Mouse (Mus musculus): Measurements from ENCODE around the gene Rasal1.

Gene Rasal1

GRCm38 (mm10) chr5:120679676-120680555 is 31.3 kb downstream of the Rasal1 start:
- in situ Hi-C loops (cut with MboI; ENCODE audit: low pct_unique_long_range_greater_than_20kb in 1 of 2, low sequenced_read_pairs in 2 of 2, unreplicated experiment in 1 of 2) = loop anchor here in 1 of 2 experiments (5.0 kb wide), 1 partner anchor 32 kb away; the partner anchor contains the start of gene Dtx1

GRCm38 (mm10) chr5:120680918-120681317 is 32.3 kb downstream of the Rasal1 start:
- in situ Hi-C loops (cut with MboI; ENCODE audit: low pct_unique_long_range_greater_than_20kb in 1 of 2, low sequenced_read_pairs in 2 of 2, unreplicated experiment in 1 of 2) = no loop called here

GRCm38 (mm10) chr5:120682982-120683771 is 34.6 kb downstream of the Rasal1 start:
- in situ Hi-C loops (cut with MboI; ENCODE audit: low pct_unique_long_range_greater_than_20kb in 1 of 2, low sequenced_read_pairs in 2 of 2, unreplicated experiment in 1 of 2) = no loop called here

GRCm38 (mm10) chr5:120685678-120686077 is 37.1 kb downstream of the Rasal1 start:
- in situ Hi-C loops (cut with MboI; ENCODE audit: low pct_unique_long_range_greater_than_20kb in 1 of 2, low sequenced_read_pairs in 2 of 2, unreplicated experiment in 1 of 2) = no loop called here

- in situ Hi-C loops (cut with MboI; ENCODE audit: low pct_unique_long_range_greater_than_20kb in 1 of 2, low sequenced_read_pairs in 2 of 2, unreplicated experiment in 1 of 2) = no loop called here
Measured at GRCm38 (mm10) chr5:120686749-120687483, 38.3 kb downstream of the Rasal1 start.

- in situ Hi-C loops (cut with MboI; ENCODE audit: low pct_unique_long_range_greater_than_20kb in 1 of 2, low sequenced_read_pairs in 2 of 2, unreplicated experiment in 1 of 2) = no loop called here
Measured at GRCm38 (mm10) chr5:120687484-120687851, 38.9 kb downstream of the Rasal1 start.

GRCm38 (mm10) chr5:120687897-120688296 is 39.3 kb downstream of the Rasal1 start:
- in situ Hi-C loops (cut with MboI; ENCODE audit: low pct_unique_long_range_greater_than_20kb in 1 of 2, low sequenced_read_pairs in 2 of 2, unreplicated experiment in 1 of 2) = no loop called here

- in situ Hi-C loops (cut with MboI; ENCODE audit: low pct_unique_long_range_greater_than_20kb in 1 of 2, low sequenced_read_pairs in 2 of 2, unreplicated experiment in 1 of 2) = no loop called here
Measured at GRCm38 (mm10) chr5:120688434-120688833, 39.8 kb downstream of the Rasal1 start.

- in situ Hi-C loops (cut with MboI; ENCODE audit: low pct_unique_long_range_greater_than_20kb in 1 of 2, low sequenced_read_pairs in 2 of 2, unreplicated experiment in 1 of 2) = no loop called here
Measured at GRCm38 (mm10) chr5:120690417-120690816, 41.8 kb downstream of the Rasal1 start.

GRCm38 (mm10) chr5:120692034-120692433 is 43.4 kb downstream of the Rasal1 start:
- in situ Hi-C loops (cut with MboI; ENCODE audit: low pct_unique_long_range_greater_than_20kb in 1 of 2, low sequenced_read_pairs in 2 of 2, unreplicated experiment in 1 of 2) = no loop called here

GRCm38 (mm10) chr5:120693931-120694694 is 45.5 kb downstream of the Rasal1 start:
- in situ Hi-C loops (cut with MboI; ENCODE audit: low pct_unique_long_range_greater_than_20kb in 1 of 2, low sequenced_read_pairs in 2 of 2, unreplicated experiment in 1 of 2) = no loop called here

- in situ Hi-C loops (cut with MboI; ENCODE audit: low pct_unique_long_range_greater_than_20kb in 1 of 2, low sequenced_read_pairs in 2 of 2, unreplicated experiment in 1 of 2) = no loop called here
Measured at GRCm38 (mm10) chr5:120694695-120695074, 46.1 kb downstream of the Rasal1 start.

GRCm38 (mm10) chr5:120696057-120696743 is 47.6 kb downstream of the Rasal1 start:
- in situ Hi-C loops (cut with MboI; ENCODE audit: low pct_unique_long_range_greater_than_20kb in 1 of 2, low sequenced_read_pairs in 2 of 2, unreplicated experiment in 1 of 2) = no loop called here

- in situ Hi-C loops (cut with MboI; ENCODE audit: low pct_unique_long_range_greater_than_20kb in 1 of 2, low sequenced_read_pairs in 2 of 2, unreplicated experiment in 1 of 2) = no loop called here
Measured at GRCm38 (mm10) chr5:120696865-120697264, 48.3 kb downstream of the Rasal1 start.

GRCm38 (mm10) chr5:120698181-120698580 is 49.6 kb downstream of the Rasal1 start:
- in situ Hi-C loops (cut with MboI; ENCODE audit: low pct_unique_long_range_greater_than_20kb in 1 of 2, low sequenced_read_pairs in 2 of 2, unreplicated experiment in 1 of 2) = no loop called here

GRCm38 (mm10) chr5:120698801-120699391 is 50.3 kb downstream of the Rasal1 start:
- in situ Hi-C loops (cut with MboI; ENCODE audit: low pct_unique_long_range_greater_than_20kb in 1 of 2, low sequenced_read_pairs in 2 of 2, unreplicated experiment in 1 of 2) = no loop called here

GRCm38 (mm10) chr5:120700996-120701790 is 52.6 kb downstream of the Rasal1 start:
- in situ Hi-C loops (cut with MboI; ENCODE audit: low pct_unique_long_range_greater_than_20kb in 1 of 2, low sequenced_read_pairs in 2 of 2, unreplicated experiment in 1 of 2) = no loop called here

Data from mouse embryonic stem cell (cell line).